Mouse (Mus musculus) heart, adult 8-10 months (tissue): ENCODE data around the gene Fhl3. TPM values are rescaled to one million over a fixed set of nuclear protein-coding genes. Genes with fewer than 3 reads are reported as not detected.
A peak's percentile ranks its signal among the peaks of the same experiment; 100 is the strongest.

ENCODE experiments used
- DNase-seq: peaks from one replicate; pipeline ENCODE4 v3.0.0; 2022; ENCODE audit warnings: low spot score
- total RNA-seq, 4 experiments: library from RNA; stranded (reverse); gene quantifications; 2 replicates each; pipeline ENCODE4 v1.2.4; 2022

Gene Fhl3
- 10 to 100 TPM in 2 of 4 experiments, 1 to 10 TPM in 2; 8.8 to 18.8 (median 11.2) TPM for total RNA-seq

DNA sequence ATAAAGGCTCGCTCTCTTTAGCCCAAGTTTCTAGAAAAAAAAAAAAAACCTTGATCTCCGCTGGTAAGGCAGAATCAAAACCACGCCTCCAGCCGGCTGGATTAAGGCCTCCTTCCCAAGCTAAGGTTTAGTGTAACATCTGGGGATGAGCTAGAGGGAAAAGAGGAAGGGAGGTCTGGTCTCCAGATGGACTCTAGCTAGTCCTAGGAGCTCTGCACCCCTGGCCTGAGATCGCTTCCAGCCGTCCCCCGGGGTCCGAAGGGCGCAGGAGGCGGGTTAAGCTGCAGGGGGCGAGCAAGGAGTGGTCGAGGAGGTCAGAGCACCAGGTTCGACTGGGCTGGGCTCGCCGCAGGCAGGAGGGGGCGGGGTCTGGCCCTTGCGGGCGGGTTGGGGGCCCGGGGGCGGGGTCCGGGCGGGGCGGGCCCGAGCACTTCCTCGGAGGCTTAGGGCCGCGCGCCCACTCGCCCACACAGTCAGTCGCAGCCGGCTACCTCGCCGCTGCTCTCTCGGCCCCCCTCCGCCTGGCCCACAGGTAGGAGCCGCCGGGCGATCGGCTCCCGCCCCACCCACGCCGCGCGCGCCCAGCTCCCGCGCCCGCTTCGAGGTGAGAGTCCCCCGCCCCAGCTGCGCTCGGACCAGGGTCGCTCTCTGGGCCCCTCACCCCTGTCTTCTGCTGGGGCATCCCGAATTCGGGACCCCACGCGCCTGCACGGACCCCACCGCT lies at the start of gene Fhl3:
TSS of gene Fhl3 (plus strand) at position 454 of the 724 bp plus-strand sequence.
- peak; percentile 50 for DNase-seq

DNA sequence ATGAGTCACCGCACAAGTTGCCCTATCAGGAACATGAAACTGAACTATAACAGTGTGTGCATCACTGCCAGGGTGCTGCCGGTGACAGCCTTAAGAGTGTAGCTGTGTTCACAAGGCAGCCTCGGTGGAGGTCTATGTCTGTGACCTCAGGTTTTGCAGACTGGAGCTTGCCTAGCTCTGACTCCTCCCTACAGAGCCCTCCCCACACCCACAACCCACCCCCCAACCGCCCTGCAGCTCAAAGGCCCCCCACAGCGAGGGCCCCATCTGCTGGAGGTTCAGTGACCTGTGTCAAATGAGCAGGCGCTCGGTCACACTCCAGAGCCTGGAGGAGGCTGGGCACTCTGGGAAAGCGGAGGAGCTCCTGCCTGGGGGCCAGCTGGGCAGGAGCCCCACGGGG lies 47.6 kb upstream of the Fhl3 start:
- no peak for DNase-seq

DNA sequence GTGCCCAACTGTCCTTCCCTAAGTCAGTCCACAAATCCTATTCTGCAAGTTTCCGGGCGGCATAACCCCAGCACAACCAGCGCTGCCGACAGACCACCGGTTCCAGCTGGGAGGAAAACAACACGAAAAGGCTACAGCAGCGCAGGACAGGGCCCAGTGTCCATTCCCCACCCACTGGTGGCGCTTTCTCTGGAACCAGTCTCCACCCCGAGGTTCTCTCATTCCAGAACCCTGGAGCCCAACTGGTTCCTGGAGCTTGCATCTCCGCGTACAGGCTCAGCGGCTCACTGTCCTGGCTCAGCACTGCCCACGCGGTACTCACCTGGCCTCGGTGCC lies 44.0 kb upstream of the Fhl3 start, which contains the start of gene Pou3f1:
TSS of gene Pou3f1 (plus strand) at position 290 of the 336 bp plus-strand sequence.
- DNase-seq, result no peak

DNA sequence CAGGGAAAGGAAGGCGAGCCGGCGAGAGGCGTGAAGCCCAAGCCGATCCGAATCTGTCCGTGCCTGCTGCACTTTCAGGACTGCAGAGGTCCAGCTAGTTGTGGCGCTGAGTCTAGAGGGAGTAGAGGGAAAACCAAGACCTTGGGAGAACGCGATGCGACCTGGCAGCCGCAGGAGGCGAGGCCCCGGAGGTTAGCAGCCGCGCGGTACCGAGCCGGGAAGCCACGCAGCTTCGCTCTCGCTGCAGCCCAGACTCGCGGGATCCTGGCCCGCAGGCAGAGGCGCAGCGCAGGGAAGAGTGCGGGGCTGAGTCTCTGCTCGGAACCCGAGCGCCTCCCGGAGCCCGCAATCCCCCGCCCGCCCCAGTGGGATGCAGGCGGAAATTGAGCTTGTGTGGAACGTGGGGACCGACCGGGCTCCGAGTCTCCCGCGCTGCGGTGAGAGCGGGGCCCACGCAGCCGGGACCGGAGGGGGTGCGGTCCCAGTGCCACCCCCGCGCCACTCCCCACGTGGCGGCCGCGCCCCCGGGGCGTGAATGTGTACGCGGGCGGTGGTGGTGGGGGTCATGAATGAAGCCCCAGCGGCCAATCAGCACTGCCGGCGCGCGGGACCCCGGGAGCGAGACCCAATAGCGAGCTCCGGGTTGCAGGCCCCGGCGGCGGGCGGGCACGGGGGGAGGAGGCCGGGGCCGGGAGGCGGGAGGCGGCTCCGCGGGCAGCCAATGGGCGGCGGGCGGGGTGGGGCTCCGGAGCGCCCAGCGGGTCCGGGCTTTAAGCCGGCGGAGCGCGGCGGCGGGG lies 43.4 kb upstream of the Fhl3 start:
- peak; percentile 62 for DNase-seq

DNA sequence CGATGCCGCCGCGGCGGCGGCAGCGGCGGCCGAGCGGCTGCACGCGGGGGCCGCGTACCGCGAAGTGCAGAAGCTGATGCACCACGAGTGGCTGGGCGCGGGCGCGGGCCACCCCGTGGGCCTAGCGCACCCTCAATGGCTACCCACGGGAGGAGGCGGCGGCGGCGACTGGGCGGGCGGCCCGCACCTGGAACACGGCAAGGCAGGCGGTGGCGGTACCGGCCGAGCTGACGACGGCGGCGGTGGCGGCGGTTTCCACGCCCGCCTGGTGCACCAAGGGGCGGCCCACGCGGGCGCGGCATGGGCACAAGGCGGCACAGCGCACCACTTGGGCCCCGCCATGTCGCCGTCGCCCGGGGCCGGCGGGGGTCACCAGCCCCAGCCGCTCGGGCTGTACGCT lies 42.7 kb upstream of the Fhl3 start:
- DNase-seq, result no peak

DNA sequence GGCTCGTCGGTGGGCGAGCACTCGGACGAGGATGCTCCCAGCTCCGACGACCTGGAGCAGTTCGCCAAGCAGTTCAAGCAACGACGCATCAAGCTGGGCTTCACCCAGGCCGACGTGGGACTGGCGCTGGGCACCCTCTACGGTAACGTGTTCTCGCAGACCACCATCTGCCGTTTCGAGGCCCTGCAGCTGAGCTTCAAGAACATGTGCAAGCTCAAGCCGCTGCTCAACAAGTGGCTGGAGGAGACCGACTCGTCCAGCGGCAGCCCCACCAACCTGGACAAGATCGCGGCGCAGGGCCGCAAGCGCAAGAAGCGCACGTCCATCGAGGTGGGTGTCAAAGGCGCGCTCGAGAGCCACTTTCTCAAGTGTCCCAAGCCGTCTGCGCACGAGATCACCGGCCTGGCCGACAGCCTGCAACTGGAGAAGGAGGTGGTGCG lies 42.1 kb upstream of the Fhl3 start:
- no peak for DNase-seq

DNA sequence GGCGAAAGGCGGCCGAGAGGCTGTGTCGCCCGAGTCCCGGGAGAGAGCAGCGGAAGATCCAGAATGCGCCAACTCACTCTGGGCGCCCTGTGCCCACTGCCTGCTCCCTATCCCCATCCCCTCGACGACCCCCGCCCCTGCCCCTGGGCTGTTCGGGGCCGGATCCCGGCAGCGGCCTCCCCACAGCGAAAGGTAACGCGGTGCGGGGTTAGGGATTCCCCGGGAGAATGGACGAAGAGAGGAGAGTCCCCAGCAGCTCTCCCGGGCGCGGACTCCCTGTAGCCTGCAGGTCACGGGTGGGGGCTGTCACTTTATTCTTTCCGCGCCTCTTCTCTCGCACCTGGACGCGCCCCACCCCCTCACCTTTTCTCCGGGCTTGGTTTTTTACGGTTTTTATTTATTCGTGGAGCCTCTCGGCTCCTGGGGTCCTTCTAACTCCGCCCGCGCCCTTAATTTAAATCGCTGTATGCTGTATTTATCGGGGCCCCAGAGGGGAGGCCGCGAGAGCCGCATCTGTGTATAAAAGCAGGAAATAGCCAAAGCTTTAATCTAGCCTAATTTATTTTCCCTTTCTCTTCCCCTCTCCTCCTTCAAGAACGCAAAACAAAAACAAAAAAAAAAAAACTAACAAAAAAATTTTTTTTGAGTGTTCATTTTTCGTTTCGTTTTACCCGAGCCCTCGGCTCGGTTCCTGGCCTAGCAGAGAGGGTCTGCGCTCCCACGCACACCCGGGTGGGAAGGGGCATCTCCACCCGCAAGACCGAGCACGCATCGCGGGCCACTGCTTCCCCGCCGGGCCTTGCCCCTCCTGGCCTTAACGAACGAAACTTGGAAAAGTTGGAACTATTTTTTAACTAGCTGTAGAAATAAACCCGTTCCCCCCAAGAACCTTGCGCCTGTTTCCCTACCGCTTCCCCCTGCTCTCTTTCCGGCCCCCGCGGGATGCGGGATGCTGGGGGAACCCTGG lies 41.0 kb upstream of the Fhl3 start:
- DNase-seq, result no peak

DNA sequence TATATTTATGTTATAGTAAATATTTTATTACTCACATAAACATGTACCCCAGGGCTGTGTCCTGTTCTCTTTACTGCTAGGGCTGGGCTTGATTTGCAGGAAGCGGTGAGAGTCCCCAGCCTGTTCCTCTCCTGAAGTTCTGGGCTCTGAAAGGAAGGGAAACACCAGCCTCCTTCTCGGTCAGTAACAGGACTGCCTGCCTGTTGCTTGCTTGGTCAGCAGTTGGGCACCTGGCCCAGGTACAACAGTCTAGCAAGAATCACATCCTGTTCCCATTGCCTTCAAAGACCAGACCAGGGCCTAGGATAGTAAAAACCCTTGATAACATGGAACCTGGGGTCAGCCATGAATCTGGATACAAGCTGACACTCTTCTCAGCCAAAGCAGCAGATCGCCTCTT lies 39.9 kb upstream of the Fhl3 start:
- DNase-seq, result no peak

DNA sequence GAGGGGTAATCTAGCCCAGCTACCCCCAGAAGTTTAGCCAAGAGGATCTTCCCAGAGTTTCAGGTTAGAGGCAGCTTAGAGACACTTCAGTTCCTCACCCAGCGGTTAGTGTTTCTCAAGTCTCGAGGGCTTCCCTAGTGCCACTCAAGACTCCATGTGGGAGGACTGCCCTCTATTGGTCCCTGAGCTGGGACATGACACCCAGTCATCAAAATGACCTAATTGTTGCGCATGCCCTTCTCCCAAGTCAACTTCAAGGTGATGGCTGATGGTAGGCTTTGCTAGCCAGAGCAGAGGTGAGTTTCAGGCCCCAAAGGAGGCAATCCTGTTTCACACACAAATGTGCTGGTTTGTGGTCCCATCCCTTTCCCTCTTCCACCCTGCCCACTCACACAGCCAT lies 37.5 kb upstream of the Fhl3 start:
- no peak for DNase-seq

DNA sequence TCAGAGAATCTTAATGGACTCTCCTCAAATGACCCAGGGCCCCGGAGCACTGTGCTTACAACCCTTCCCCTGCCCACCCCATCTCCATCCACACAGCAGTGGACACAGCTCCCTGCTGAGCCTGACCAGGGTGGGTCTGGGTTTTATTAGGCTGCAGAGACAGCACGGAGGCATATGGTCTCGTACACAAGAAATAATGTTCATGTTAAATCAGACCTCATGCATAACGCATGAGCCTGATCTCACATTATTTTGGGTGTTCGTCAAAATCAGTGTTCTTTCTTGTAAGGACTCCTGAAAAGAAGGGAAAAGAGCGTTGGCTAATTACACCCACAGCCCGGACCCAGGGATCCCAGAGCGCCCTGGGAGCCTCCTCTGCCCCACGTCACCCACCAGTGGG lies 36.3 kb upstream of the Fhl3 start:
- no peak for DNase-seq

DNA sequence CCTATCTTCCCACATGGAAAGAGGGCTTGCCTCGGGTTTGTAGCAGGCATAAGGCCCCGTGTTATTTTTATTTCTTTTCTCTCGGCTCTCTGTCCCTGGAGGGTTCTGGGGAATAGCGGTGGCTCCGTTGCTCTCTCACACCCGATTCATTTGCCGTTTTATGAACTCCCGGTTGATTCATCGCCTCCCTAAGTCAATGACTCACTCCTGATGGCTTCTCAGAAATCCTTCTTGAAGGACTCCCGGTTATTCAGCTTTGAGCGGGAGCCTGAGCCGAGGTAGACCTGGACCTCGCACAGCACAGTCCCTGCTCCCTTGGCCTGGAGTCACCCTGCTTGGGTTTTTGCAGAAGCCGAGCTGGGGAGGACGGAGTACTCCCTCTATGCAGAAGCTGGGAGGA lies 35.9 kb upstream of the Fhl3 start:
- no peak for DNase-seq

DNA sequence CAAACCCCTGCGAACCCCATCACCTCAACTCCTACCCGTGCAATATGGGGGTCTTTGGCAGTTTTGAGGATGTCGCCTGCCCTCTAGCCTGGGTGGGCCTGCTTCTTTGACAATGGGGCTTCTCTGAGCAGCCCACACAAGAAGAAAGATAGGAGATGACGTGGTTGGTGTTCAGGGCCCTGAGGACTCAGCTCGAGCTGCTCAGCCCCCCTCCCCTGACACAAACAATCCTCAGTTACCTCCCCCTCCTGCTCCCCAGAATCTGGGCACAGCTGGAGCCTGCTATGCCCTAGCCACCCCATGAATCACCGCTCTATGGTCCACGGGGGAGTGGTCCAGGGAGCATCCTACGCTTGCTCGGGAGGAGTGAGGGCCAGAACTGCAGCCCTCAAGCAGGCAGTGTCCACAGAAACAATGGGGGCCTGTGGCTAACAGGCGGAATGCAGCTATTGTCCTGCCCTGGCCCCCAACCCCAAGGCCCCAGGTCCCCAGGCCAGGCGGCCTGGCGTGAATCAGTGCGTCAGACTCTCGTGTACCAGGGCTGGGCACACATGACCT lies 32.9 kb upstream of the Fhl3 start:
- no peak for DNase-seq

DNA sequence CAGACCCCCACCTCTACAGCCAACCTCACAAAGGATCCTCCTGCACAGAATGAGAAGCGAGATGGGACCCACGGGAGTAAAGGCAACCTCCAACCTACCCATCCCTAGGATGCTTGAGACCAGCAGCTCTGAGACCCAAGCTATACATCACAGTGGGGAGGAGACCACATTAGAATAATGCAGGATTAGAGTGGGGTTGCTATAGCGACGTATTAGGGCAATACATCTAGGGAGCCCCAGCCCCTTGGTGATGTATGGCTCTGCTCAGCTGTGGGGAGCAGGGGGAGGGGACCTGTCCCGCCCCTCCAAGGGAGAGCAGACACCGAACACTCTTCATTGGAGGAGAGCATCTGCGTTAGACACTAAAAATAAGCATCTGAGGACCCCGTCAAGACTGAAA lies 32.4 kb upstream of the Fhl3 start:
- no peak for DNase-seq

DNA sequence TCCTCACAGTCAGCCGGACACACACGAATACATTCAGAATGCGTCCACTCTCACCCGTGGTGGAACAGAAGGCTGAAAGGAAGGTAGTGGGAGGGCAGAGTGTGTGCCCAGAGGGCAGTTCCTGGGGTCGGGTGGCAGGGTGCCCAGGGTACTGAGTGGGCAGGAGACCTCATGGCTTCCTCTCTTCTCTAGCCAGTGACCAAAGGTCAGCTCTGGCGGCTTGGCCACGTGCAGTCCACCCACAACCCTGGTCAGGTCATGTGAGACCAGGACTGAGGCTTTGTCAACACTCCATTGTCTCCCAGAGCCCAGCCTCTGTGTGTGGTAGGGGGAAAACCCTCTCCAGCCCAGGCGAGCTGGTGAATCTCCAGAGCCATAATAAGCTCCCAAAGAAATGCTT lies 30.3 kb upstream of the Fhl3 start:
- no peak for DNase-seq

DNA sequence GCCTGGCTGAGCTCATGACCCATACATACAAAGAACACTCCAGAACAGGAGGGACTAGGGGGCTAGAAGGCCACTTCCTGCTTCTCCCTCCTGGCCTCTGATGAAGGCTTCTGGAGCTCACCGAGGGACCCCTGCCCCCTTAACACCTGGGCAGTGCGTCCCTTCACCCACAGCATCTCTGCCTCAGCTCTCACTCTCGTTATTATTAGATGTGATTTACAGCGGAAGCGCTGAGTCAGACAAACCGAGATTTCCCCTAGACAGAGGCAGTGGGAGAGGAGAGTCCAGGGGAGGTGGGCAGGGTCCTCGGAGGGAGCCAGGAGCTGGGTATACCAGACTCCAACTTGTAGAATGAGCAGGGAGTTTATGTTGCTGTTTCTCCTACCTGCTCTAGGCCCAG lies 28.9 kb upstream of the Fhl3 start:
- DNase-seq, result no peak

DNA sequence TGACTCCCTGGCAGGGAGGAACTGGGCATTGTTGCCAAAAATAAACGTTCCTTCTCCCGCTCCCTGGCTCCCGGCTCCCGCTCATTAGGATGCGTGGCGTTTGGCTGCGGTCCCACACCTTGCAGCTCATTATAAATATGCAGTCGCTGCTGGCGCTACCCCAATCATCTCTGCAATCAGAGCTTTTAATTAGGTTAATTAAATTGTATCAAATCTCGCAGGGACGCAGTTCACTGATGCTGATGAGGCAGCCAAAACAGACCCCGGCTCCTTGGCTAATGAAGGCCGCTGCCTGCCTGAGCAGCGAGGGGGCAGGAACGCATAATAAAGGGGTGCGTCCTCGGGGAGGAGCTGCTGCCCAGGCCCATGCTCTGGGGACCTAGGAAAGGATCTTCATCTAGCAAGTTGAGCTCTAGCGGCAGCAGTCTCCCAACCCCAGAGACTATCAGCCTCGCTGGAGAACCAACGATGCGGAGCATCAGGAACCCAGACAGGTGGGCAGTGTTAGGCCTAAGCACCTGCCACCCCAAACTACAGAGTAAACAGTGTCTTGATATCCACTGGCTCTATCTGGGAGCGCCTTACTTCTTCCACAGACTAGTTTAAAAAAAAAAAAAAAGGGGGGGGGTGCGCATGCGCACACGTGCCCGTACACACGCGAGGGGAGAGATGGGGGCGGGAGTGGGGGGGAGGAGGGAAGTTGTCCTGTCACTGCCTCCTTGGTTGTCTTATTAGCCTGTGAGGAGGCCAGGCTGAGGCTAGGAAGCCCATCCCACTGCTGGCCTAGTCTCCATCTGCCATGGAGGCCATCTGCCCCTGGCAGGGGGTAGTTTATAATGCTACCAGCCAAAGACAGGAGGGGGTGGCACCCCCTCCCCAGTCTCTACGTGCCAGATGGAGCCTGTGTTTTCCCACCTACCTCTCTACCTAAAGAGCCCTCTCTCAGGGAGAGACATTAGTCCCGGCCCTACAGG lies 27.9 kb upstream of the Fhl3 start:
- no peak for DNase-seq

DNA sequence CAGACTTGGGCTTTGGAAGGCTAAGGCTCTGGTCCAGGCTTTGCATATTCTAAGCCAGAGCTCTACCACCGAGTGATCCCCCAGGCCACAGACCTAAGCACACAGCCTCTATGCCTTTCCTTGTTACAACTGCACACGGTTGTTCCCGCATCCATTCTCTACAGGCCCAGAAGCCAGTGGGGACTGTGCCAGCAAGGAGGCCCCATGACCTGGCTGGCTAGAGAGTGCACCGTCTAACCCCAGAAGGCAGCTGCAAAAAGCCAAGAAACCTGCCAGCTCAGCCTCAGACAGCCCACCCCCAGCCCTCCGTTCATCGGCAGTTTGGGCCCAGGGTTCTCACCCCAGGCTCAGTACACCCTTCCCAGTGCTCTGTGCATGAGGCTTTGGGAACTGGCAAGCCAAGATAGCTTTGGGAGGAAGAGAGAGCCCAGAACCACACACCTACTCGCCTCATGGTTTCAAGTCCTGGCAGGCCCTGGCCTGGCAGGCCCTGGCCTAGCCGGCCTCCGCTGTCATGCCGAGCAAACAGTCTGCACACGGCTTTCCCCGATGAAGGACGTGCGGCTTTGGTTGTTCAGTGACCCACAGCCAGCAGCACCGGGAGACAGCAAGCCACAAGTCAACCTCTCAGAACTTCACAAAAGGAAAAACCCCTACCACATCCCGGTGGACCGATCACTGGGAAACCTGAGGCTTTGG lies 26.0 kb upstream of the Fhl3 start:
- no peak for DNase-seq

DNA sequence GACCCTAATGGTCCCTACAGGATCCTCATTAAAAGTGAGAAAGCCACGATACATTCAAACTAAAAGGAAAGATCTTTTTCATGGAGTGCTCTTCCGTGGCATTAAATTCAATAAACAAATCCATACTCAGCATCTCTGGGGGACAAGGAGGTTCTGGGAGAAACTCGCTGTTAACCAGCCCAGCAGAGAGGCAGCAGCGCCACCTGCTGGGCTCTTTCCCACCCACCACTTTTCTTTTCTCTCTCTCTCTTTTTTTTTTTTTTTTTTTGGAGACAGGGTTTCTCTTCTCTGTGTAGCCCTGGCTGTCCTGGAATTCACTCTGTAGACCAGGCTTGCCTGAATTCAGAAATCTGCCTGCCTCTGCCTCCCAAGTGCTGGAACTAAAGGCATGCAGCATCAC lies 25.5 kb upstream of the Fhl3 start:
- DNase-seq, result peak; percentile 23

DNA sequence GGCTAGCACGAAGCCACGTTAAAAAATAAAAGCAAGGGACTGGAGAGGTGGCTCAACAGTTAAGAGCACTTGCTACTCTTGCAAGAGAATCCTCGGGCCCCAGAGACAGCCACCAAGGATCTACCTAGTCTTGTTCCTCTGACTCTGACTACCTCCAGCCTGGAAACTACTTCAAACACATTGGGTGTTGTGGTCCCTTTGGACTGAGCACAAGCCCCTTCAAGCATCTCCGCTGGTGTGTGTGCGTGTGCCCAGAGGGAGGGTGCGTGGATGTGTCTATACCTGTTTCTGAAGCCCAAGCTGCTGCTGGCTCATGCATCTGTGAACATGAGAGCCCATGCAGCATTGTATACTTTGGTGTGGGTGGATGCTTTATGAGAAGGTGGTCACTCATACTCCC lies 24.5 kb upstream of the Fhl3 start:
- no peak for DNase-seq

DNA sequence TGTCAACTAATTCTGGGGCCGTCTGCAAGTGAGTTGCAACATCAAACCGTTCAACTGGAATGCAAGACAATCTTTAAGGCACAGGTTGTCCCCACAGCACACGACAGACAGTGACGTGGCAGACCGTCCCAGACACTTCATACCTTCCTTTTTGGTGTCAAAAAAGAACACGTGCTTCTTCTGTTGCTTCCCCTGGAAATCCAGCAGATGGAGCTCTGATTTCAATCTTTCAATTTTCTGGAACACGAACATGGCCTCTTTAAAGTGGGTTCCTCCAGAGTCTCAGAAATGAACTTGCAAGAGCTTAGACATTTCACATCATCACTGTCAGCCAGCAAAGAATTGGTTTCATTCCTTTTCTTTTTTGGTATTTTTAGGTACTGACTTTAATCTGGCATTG lies 18.2 kb upstream of the Fhl3 start:
- DNase-seq, result peak; percentile 25
